Mouse (Mus musculus) embryo, embryonic 9.5 days (tissue): ENCODE measurements around the gene Gm10024.
"Not testable (repeated sequence)": the region's sequence is repeated elsewhere in the genome, so short reads cannot be mapped to it uniquely, and the experiment has no call there.

Experiments used
- DNase-seq: peaks from one replicate; pipeline ENCODE4 v3.0.0-alpha.2; 2017; ENCODE audit errors: extremely low spot score

The Gm10024 gene

DNA sequence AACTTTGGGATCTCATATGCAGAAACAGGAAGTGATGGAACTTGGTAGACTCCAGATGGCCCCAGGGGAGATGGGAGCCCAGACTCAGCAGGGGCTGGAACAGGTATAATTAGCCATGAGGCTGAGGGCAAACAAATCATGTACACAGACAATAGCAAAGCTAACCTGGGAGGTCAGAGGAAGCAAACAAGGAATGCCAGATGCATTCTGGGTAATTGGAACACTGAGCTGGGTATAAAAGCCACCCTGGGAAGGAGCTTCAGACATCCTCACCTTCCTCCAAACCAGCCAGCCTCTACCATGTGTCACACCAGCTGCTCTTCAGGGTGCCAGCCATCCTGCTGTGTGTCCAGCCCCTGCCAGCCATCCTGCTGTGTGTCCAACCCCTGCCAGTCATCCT lies at the start of gene Gm10024:
Gene Gm10024, plus strand, starts transcription at position 301 of the 400 bp plus-strand sequence.
- DNase-seq = not testable (repeated sequence)

DNA sequence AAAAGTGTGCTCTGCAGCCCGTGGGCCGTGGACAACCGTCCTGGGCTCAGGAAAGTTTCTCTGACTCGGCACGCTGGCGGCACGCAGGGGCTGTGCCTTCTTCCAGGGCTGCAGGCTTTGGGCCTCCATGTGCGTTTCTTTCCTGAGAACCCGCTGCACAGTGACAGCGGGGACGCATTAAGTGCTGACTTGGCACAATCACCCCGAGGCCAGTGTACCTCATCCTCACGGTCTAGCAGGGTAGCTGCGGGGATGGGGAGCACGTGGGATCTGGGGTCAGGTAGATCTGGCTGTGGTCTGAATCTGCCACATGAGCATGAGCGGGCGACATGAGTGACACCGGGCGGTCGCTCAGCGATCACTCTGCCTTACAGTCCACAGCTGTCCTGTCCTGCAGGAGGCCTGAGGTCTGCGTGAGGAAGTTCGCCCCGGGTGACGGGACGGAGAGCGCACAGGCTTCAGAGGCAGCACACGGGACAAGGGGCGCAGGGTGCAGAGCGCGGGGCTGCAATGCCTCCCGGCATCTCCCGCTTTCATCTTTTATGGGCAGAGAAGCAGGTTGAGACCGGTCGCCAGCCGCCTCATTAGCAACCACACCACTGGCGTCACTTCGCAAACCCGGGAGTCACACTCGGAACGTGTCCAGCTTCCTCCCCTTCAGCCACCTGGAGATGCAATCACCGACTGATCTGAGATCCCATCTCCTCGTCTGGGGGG lies 47.1 kb upstream of the Gm10024 start:
- no peak for DNase-seq

- DNase-seq = no peak
Observed at GRCm38 (mm10) chr10:77666342-77666741, 44.9 kb upstream of the Gm10024 start.

- DNase-seq = no peak
Observed at GRCm38 (mm10) chr10:77667402-77667801, 43.9 kb upstream of the Gm10024 start.

GRCm38 (mm10) chr10:77670710-77671109 lies 40.5 kb upstream of the Gm10024 start:
- DNase-seq = no peak

DNA sequence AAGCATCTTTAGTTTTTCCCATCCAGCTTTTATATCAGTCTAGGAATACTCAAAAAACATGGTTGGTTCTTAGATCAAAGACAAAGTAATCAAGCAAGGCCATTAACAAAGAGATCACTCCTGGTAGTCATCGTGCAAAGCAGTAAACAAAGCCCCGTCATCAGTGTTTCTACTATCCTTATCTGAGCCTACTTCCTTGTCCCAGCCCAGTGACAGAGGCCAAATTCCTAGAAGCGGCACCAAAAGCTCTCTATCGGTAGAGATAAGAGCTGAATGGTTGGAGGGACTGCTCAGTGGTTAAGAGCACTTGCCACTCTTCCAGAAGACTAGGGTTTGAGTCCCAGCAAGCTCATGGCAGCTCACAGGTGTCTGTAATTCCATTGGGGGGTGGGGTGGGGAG lies 39.7 kb upstream of the Gm10024 start:
- DNase-seq = no peak

GRCm38 (mm10) chr10:77673765-77674164 lies 37.5 kb upstream of the Gm10024 start:
- no peak for DNase-seq

- DNase-seq = peak; percentile 40
Observed at GRCm38 (mm10) chr10:77677562-77677961, 33.7 kb upstream of the Gm10024 start.

- DNase-seq = no peak
Observed at GRCm38 (mm10) chr10:77682994-77683393, 28.3 kb upstream of the Gm10024 start.

DNA sequence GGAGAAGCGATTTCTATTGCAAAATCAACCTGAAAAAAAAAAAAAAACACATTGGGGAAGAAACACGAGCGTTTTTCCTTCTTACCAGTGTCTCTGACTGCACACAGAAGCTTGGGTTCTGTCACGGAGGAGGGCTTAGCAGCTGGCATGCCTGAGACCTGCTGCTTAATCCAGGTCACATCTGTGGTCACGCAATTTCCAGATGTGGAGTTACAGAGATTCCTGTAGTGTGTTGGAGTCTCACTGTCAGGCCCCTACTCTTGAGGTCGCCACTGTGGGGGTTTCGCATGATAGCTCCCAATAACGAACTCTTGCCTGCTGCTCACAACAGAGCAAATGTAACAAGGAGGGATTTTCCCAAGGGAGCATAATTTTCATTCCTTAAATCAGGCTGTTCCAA lies 27.1 kb upstream of the Gm10024 start:
- no peak for DNase-seq

GRCm38 (mm10) chr10:77685895-77686664 lies 25.2 kb upstream of the Gm10024 start, which contains the start of gene Tspear:
TSS of gene Tspear (plus strand) at chr10:77686569.
- DNase-seq = no peak

DNA sequence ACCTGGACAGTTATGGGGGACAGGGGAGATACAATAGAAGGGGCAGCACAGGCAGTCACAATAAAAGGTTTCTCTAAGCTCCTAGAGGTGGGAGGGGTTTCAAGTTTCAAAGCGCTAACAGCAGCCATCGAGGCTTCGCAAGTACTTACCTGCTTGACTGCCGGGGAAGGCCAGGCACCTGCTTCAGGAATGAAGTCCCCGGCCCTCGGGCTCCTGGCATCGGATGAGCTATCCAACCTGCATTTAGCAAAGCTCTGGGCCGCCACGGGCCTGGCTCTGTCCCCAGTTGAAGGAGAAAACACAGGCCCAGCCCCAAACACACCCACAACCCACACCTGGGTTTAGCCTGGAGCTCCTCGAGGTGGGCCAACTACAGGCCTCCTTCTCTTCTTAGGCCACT lies 24.2 kb upstream of the Gm10024 start:
- DNase-seq = no peak

- not testable (repeated sequence) for DNase-seq
Observed at GRCm38 (mm10) chr10:77690356-77690807, 20.9 kb upstream of the Gm10024 start, which contains the start of gene Gm19402. TSS of gene Gm19402 (minus strand) at chr10:77690757.

- DNase-seq = no peak
Observed at GRCm38 (mm10) chr10:77697133-77697532, 14.1 kb upstream of the Gm10024 start, which contains the start of gene Gm9508. TSS of gene Gm9508 (minus strand) at chr10:77697233.

DNA sequence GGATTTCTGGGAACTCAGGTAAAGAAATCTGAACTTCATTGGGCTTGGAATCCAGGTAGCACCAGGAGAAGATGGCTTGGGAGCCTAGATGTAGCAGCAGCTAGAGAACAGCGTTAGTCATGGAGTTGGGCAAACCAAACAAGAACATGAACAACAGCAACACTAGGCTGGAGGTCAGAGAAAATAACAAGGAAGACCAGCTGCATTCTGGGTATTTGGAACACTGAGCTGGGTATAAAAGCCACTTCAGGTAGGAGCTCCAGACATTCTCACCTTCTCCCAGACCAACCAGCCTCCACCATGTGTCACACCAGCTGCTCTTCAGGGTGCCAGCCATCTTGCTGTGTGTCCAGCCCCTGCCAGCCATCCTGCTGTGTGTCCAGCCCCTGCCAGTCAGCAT lies 4.9 kb upstream of the Gm10024 start, which contains the start of gene Gm10272:
Gene Gm10272, plus strand, starts transcription at position 301 of the 400 bp plus-strand sequence.
- no peak for DNase-seq

- no peak for DNase-seq
Observed at GRCm38 (mm10) chr10:77709831-77710230, 1.4 kb upstream of the Gm10024 start.

DNA sequence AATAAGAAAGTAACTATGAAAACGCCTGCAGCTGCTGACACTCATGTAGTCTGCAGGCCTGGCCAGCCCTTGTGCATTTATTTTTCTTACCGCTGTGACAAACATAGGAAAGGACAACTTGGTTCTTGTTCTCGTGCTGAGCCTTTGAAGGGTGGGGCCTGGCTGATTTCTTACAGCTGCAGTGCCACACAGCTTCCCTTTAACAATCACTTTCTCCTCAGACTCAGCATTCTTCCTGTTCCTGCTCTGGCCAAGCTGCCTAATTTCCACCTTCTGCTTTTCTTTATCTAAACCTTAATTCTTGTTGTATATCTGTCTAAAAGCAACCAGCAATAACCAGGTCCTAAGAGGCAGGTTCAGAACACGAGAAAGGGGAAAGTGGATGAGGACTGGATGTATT lies 2.5 kb downstream of the Gm10024 start:
- DNase-seq = no peak

- DNase-seq = no peak
Observed at GRCm38 (mm10) chr10:77715507-77715906, 4.2 kb downstream of the Gm10024 start, which contains the start of gene Gm10142. TSS of gene Gm10142 (plus strand) at chr10:77715807.

DNA sequence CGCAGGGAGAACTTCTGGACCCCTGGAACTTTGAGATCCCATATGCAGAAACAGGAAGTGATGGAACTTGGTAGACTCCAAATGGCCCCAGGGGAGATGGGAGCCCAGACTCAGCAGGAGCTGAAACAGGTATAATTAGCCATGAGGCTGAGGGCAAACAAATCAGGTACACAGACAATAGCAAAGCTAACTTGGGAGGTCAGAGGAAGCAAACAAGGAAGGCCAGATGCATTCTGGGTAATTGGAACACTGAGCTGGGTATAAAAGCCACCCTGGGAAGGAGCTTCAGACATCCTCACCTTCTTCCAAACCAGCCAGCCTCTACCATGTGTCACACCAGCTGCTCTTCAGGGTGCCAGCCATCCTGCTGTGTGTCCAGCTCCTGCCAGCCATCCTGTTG lies 9.0 kb downstream of the Gm10024 start, which contains the start of gene Krtap12-1:
Gene Krtap12-1, plus strand, starts transcription at position 301 of the 400 bp plus-strand sequence.
- not testable (repeated sequence) for DNase-seq

- DNase-seq = no peak
Observed at GRCm38 (mm10) chr10:77724855-77725254, 13.6 kb downstream of the Gm10024 start.

- DNase-seq = no peak
Observed at GRCm38 (mm10) chr10:77726186-77726585, 14.9 kb downstream of the Gm10024 start, which contains the start of gene Gm10100. TSS of gene Gm10100 (plus strand) at chr10:77726486.

GRCm38 (mm10) chr10:77728280-77728679 lies 17.0 kb downstream of the Gm10024 start:
- no peak for DNase-seq
